In genomic region chr6:140336414-140336941, GRCm38 (mm10) we compare ENCODE assay signal across 9 mouse cellular contexts.
DNase-seq lines count a peak whose midpoint lies in the region; ATAC-seq and TF ChIP-seq lines count a peak whose summit lies in the region.
"Had no signal": no experiment of that assay in that cellular context is flagged by ENCODE, and none has a peak within 500 bp of the region (broad histone marks: within the 10 kb centered on the region; RNA-seq: fewer than 3 reads in every experiment).

No protein-coding gene starts in this region.

- peak overlapping the region; percentile 78 for H3K27ac ChIP-seq in lung, embryonic 14.5 days (ENCODE audit: low read depth)
- H3K27ac ChIP-seq in forebrain, embryonic 16.5 days (ENCODE audit: low read length) = no peak overlapping the region
- H3K27ac ChIP-seq in limb, embryonic 11.5 days (replicated peaks; ENCODE audit: low read depth, low read length) = no peak overlapping the region; the same call in 1 of the 2 replicates
- H3K27ac ChIP-seq in stomach, embryonic 15.5 days = peak overlapping the region; percentile 86

- peak overlapping the region; percentile 47 for H3K4me2 ChIP-seq in lung, embryonic 14.5 days
- peak overlapping the region; percentile 14 for H3K4me2 ChIP-seq in forebrain, embryonic 16.5 days (ENCODE audit: low read length)
- no peak overlapping the region for H3K4me2 ChIP-seq in limb, embryonic 11.5 days (ENCODE audit: low read depth, severe bottlenecking)
- peak overlapping the region; percentile 38; the same call in 1 of the 2 replicates for H3K4me2 ChIP-seq in stomach, embryonic 15.5 days

- no peaks in the 10 kb centered on the region for H3K27me3 ChIP-seq in lung, embryonic 14.5 days (ENCODE audit: insufficient read depth, low read length)
- no peaks in the 10 kb centered on the region for H3K27me3 ChIP-seq in forebrain, embryonic 16.5 days (replicated peaks; ENCODE audit: control insufficient read depth, insufficient read depth, low read length)
- H3K27me3 ChIP-seq in limb, embryonic 11.5 days (ENCODE audit: control insufficient read depth, insufficient read depth, low read length) = no peaks in the 10 kb centered on the region
- no peaks in the 10 kb centered on the region for H3K27me3 ChIP-seq in stomach, embryonic 15.5 days (replicated peaks)
- H3K27me3 ChIP-seq: Patski had no signal

- no peak overlapping the region for H3K4me3 ChIP-seq in lung, embryonic 14.5 days (ENCODE audit: low read depth, low read length)
- H3K4me3 ChIP-seq in forebrain, embryonic 16.5 days (replicated peaks; ENCODE audit: low read length) = no peak overlapping the region
- H3K4me3 ChIP-seq in limb, embryonic 11.5 days (ENCODE audit: low read depth, low read length) = no peak overlapping the region
- H3K4me3 ChIP-seq in stomach, embryonic 15.5 days (replicated peaks) = no peak overlapping the region; the same call in 1 of the 2 replicates

- WGBS in lung, embryonic 14.5 days = 5% methylated on average over 13 of the region's 13 CpGs
- WGBS in forebrain, embryonic 16.5 days = 2% methylated on average over 13 of the region's 13 CpGs
- WGBS in limb, embryonic 11.5 days = 6% methylated on average over 13 of the region's 13 CpGs
- 5% methylated on average over 13 of the region's 13 CpGs for WGBS in stomach, embryonic 15.5 days

- no peak for TF ChIP-seq CTCF in lung, embryonic 14.5 days (IDR thresholded peaks at IDR 0.05; ENCODE audit: low read depth)

- ATAC-seq in lung, embryonic 14.5 days (ENCODE audit: insufficient read depth) = peak; percentile 60
- ATAC-seq in forebrain, embryonic 16.5 days = 0 out of 2 replicates have a peak, but pooled peaks have one; percentile 15
- 0 out of 2 replicates have a peak, but pooled peaks have one; percentile 26 for ATAC-seq in limb, embryonic 11.5 days (ENCODE audit: insufficient number of reproducible peaks, low FRiP score, low TSS enrichment, low read depth)
- ATAC-seq in stomach, embryonic 15.5 days (ENCODE audit: insufficient read depth, low FRiP score, low read depth) = peak; percentile 21; the same call in 1 of the 2 replicates
- ATAC-seq: Patski had no signal

- no peak overlapping the region for H3K9ac ChIP-seq in lung, embryonic 14.5 days
- H3K9ac ChIP-seq in forebrain, embryonic 16.5 days (replicated peaks; ENCODE audit: low read depth, low read length) = no peak overlapping the region
- no peak overlapping the region; the same call in 1 of the 2 replicates for H3K9ac ChIP-seq in limb, embryonic 11.5 days (ENCODE audit: low read length)
- no peak overlapping the region for H3K9ac ChIP-seq in stomach, embryonic 15.5 days

- no peaks in the 10 kb centered on the region for H3K36me3 ChIP-seq in lung, embryonic 14.5 days (ENCODE audit: insufficient read depth)
- no peaks in the 10 kb centered on the region for H3K36me3 ChIP-seq in forebrain, embryonic 16.5 days (ENCODE audit: control insufficient read depth, insufficient read depth)
- H3K36me3 ChIP-seq in limb, embryonic 11.5 days (ENCODE audit: control insufficient read depth, insufficient read depth, low read length) = no peaks in the 10 kb centered on the region
- no peaks in the 10 kb centered on the region for H3K36me3 ChIP-seq in stomach, embryonic 15.5 days

- peaks cover 24% of the 10 kb centered on the region for H3K4me1 ChIP-seq in lung, embryonic 14.5 days (ENCODE audit: insufficient read depth)
- H3K4me1 ChIP-seq in forebrain, embryonic 16.5 days (replicated peaks; ENCODE audit: control insufficient read depth, insufficient read depth, low read length) = peaks cover 14% of the 10 kb centered on the region
- peaks cover 2% of the 10 kb centered on the region; the same call in 1 of the 2 replicates for H3K4me1 ChIP-seq in limb, embryonic 11.5 days (ENCODE audit: control insufficient read depth, insufficient read depth, low read length)
- H3K4me1 ChIP-seq in stomach, embryonic 15.5 days = peaks cover 9% of the 10 kb centered on the region; the same call in 1 of the 2 replicates

- H3K9me3 ChIP-seq in lung, embryonic 14.5 days (ENCODE audit: low read depth, low read length) = no peaks in the 10 kb centered on the region
- no peaks in the 10 kb centered on the region for H3K9me3 ChIP-seq in forebrain, embryonic 16.5 days (ENCODE audit: control insufficient read depth, low read length)
- no peaks in the 10 kb centered on the region for H3K9me3 ChIP-seq in limb, embryonic 11.5 days (ENCODE audit: control insufficient read depth, low read length)
- no peaks in the 10 kb centered on the region for H3K9me3 ChIP-seq in stomach, embryonic 15.5 days

- DNase-seq in lung, embryonic 14.5 days = peak; percentile 65
- no peak for DNase-seq in lung, adult 18-20 months
- peak; percentile 55 for DNase-seq in limb, embryonic 11.5 days (ENCODE audit: low spot score)
- DNase-seq in spleen, postnatal 14 days (ENCODE audit: low spot score in 2 of 2) = no peak
- no peak for DNase-seq in right cerebral cortex, postnatal 36 days (ENCODE audit: low spot score in 2 of 2)
- DNase-seq in lung, postnatal 25 days (ENCODE audit: low spot score) = no peak

Comparison
In these comparisons a context has a peak if more than half of its experiments do, and no peak if none do; other contexts are left out.
1. DNase-seq: peak in lung, embryonic 14.5 days (single experiment) and limb, embryonic 11.5 days (single experiment); none in lung, adult 18-20 months (0 of 2), spleen, postnatal 14 days (0 of 2), right cerebral cortex, postnatal 36 days (0 of 2) and lung, postnatal 25 days (single experiment).
2. H3K27ac ChIP-seq: peak in lung, embryonic 14.5 days (single experiment) and stomach, embryonic 15.5 days (single experiment); none in forebrain, embryonic 16.5 days (single experiment) and limb, embryonic 11.5 days (single experiment).
3. Peak in every context shown above with its lines, with median percentiles within 50 percentile points of each other: ATAC-seq.